Mouse (Mus musculus) limb, embryonic 15.5 days (tissue): Measurements from ENCODE around the gene Sin3b. TPM values are rescaled to one million over a fixed set of nuclear protein-coding genes. Genes with fewer than 3 reads are reported as not detected.
"Not testable (repeated sequence)": the region's sequence is repeated elsewhere in the genome, so short reads cannot be mapped to it uniquely, and the experiment has no call there.

Source experiments
- ATAC-seq: fragments of 200-750 bp; cut with Nextera tagmentation; 2 replicates; pipeline ENCODE4 v1.8.0; 2017; ENCODE audit warnings: low read depth, moderate TSS enrichment; ENCODE audit not compliant: insufficient number of reproducible peaks, low FRiP score, low TSS enrichment
- H3K27ac ChIP-seq: fragments of 300-500 bp; sonication (generic); 2 replicates; pipeline ENCODE4 v1.5.1; 2015; ENCODE audit warnings: moderate library complexity, mild to moderate bottlenecking, inconsistent platforms
- H3K27me3 ChIP-seq: fragments of 300-500 bp; sonication (generic); 2 replicates; pipeline ENCODE4 v1.6.1; 2015; ENCODE audit warnings: inconsistent platforms
- H3K36me3 ChIP-seq: fragments of 300-500 bp; sonication (generic); 2 replicates; pipeline ENCODE4 v1.6.1; 2015; ENCODE audit warnings: inconsistent platforms
- H3K4me1 ChIP-seq: fragments of 300-500 bp; sonication (generic); 2 replicates; pipeline ENCODE4 v1.6.1; 2015; ENCODE audit warnings: inconsistent platforms
- H3K4me2 ChIP-seq: fragments of 300-500 bp; sonication (generic); 2 replicates; pipeline ENCODE4 v1.6.1; 2015; ENCODE audit warnings: mild to moderate bottlenecking, inconsistent platforms
- H3K4me3 ChIP-seq: fragments of 300-500 bp; sonication (generic); 2 replicates; pipeline ENCODE4 v1.5.1; 2015; ENCODE audit warnings: mild to moderate bottlenecking, inconsistent platforms
- H3K9ac ChIP-seq: fragments of 300-500 bp; sonication (generic); 2 replicates; pipeline ENCODE4 v1.6.1; 2015; ENCODE audit warnings: inconsistent platforms
- H3K9me3 ChIP-seq: fragments of 300-500 bp; sonication (generic); 2 replicates; pipeline ENCODE4 v1.6.1; 2016; ENCODE audit warnings: inconsistent platforms
- WGBS: fragments of 180-500 bp; shearing (Covaris S2); methylation state at CpG from one replicate; pipeline ENCODE4 v1.1.7; 2015; 5-methylcytosine and 5-hydroxymethylcytosine counted together
- polyA plus RNA-seq: library from polyadenylated mRNA; unstranded; fragments of >200 nt; fragmentation: Nextera tagmentation; extraction: Ambion mirVana; gene quantifications from 2 replicates; pipeline ENCODE4 v1.2.1, GENCODE M21; 2015

Sin3b gene
- polyA plus RNA-seq: 153 and 167 TPM in 2 replicates

- H3K36me3 ChIP-seq: peaks cover 33% of the 10 kb centered on the region
- H3K9ac ChIP-seq: peak within 1 kb of the TSS; percentile 82
- peak within 1 kb of the TSS; percentile 76 for H3K4me3 ChIP-seq
- no peaks in the 10 kb centered on the region for H3K27me3 ChIP-seq
- H3K4me1 ChIP-seq: peaks cover 7% of the 10 kb centered on the region
- H3K9me3 ChIP-seq: no peaks in the 10 kb centered on the region
- H3K4me2 ChIP-seq: peak within 1 kb of the TSS; percentile 75
- peak; percentile 96 for ATAC-seq
- WGBS: 14% methylated on average over 53 of the region's 56 CpGs
- no peak within 1 kb of the TSS for H3K27ac ChIP-seq
Measured at GRCm38 (mm10) chr8:72722769-72723650, at the start of gene Sin3b. Gene Sin3b, plus strand, starts transcription at chr8:72723285.

- no peak overlapping the region for H3K4me2 ChIP-seq
- H3K27me3 ChIP-seq: no peaks in the 10 kb centered on the region
- H3K4me1 ChIP-seq: no peaks in the 10 kb centered on the region
- no peak for ATAC-seq
- H3K4me3 ChIP-seq: no peak overlapping the region
- no peak overlapping the region for H3K27ac ChIP-seq
- no peaks in the 10 kb centered on the region for H3K36me3 ChIP-seq
- no peaks in the 10 kb centered on the region for H3K9me3 ChIP-seq
- 70% methylated on average over 2 of the region's 2 CpGs for WGBS
- H3K9ac ChIP-seq: no peak overlapping the region
Measured at GRCm38 (mm10) chr8:72674184-72674583, 48.9 kb upstream of the Sin3b start.

- Histone ChIP-seq H3K4me2 (no peak overlapping the region), H3K9me3 (no peaks in the 10 kb centered on the region), H3K4me3 (no peak overlapping the region), H3K4me1 (no peaks in the 10 kb centered on the region), H3K9ac (no peak overlapping the region), H3K27me3 (no peaks in the 10 kb centered on the region), H3K27ac (no peak overlapping the region), H3K36me3 (no peaks in the 10 kb centered on the region)
- WGBS: 58% methylated on average over 4 of the region's 4 CpGs
- no peak for ATAC-seq
Measured at GRCm38 (mm10) chr8:72676436-72676835, 46.6 kb upstream of the Sin3b start.

- ATAC-seq, H3K27me3 ChIP-seq, H3K4me1 ChIP-seq, H3K9me3 ChIP-seq, H3K9ac ChIP-seq, H3K4me3 ChIP-seq, H3K36me3 ChIP-seq, H3K4me2 ChIP-seq, H3K27ac ChIP-seq: not testable (repeated sequence)
- 68% methylated on average over 2 of the region's 2 CpGs for WGBS
Measured at GRCm38 (mm10) chr8:72676844-72677243, 46.2 kb upstream of the Sin3b start.

GRCm38 (mm10) chr8:72677331-72677730 is 45.8 kb upstream of the Sin3b start:
- H3K9ac ChIP-seq: no peak overlapping the region
- WGBS: 61% methylated on average over 5 of the region's 5 CpGs

GRCm38 (mm10) chr8:72680133-72680532 is 43.0 kb upstream of the Sin3b start:
- 11% methylated on average over 3 of the region's 3 CpGs for WGBS
- no peak for ATAC-seq

More at GRCm38 (mm10) chr8:72677331-72677730, 45.8 kb upstream of the Sin3b start:
- no peaks in the 10 kb centered on the region for H3K4me1 ChIP-seq
- no peak for ATAC-seq
- no peak overlapping the region for H3K4me3 ChIP-seq
- H3K27me3 ChIP-seq: no peaks in the 10 kb centered on the region
- H3K27ac ChIP-seq: no peak overlapping the region
- no peaks in the 10 kb centered on the region for H3K36me3 ChIP-seq
- no peak overlapping the region for H3K4me2 ChIP-seq
- no peaks in the 10 kb centered on the region for H3K9me3 ChIP-seq

GRCm38 (mm10) chr8:72682051-72682687 is 40.9 kb upstream of the Sin3b start:
- Histone ChIP-seq H3K4me2 (no peak overlapping the region), H3K9ac (no peak overlapping the region), H3K27ac (no peak overlapping the region), H3K27me3 (no peaks in the 10 kb centered on the region), H3K4me1 (no peaks in the 10 kb centered on the region), H3K4me3 (no peak overlapping the region), H3K36me3 (no peaks in the 10 kb centered on the region), H3K9me3 (no peaks in the 10 kb centered on the region)
- ATAC-seq: no peak
- 65% methylated on average over 4 of the region's 4 CpGs for whole genome bisulfite sequencing

More at GRCm38 (mm10) chr8:72680133-72680532, 43.0 kb upstream of the Sin3b start:
- Histone ChIP-seq H3K9me3 (no peaks in the 10 kb centered on the region), H3K4me2 (no peak overlapping the region), H3K4me1 (no peaks in the 10 kb centered on the region), H3K9ac (no peak overlapping the region), H3K4me3 (no peak overlapping the region), H3K27me3 (no peaks in the 10 kb centered on the region), H3K36me3 (no peaks in the 10 kb centered on the region), H3K27ac (no peak overlapping the region)

GRCm38 (mm10) chr8:72683010-72683521 is 40.0 kb upstream of the Sin3b start:
- H3K4me2 ChIP-seq: no peak overlapping the region
- H3K9ac ChIP-seq: no peak overlapping the region
- WGBS: 43% methylated on average over 2 of the region's 2 CpGs
- H3K27ac ChIP-seq: no peak overlapping the region
- no peak overlapping the region for H3K4me3 ChIP-seq
- ATAC-seq: no peak; the same call in 1 of the 2 replicates
- no peaks in the 10 kb centered on the region for H3K36me3 ChIP-seq
- no peaks in the 10 kb centered on the region for H3K4me1 ChIP-seq
- no peaks in the 10 kb centered on the region for H3K27me3 ChIP-seq
- H3K9me3 ChIP-seq: no peaks in the 10 kb centered on the region

- not testable (repeated sequence) for H3K4me3 ChIP-seq, H3K9me3 ChIP-seq, H3K4me2 ChIP-seq, H3K27ac ChIP-seq, H3K27me3 ChIP-seq, ATAC-seq, H3K9ac ChIP-seq, H3K4me1 ChIP-seq, H3K36me3 ChIP-seq
- WGBS: 85% methylated on average over 5 of the region's 5 CpGs
Measured at GRCm38 (mm10) chr8:72683572-72684099, 39.4 kb upstream of the Sin3b start.

- Histone ChIP-seq H3K27ac (no peak overlapping the region), H3K4me1 (no peaks in the 10 kb centered on the region), H3K4me3 (no peak overlapping the region), H3K27me3 (no peaks in the 10 kb centered on the region), H3K36me3 (no peaks in the 10 kb centered on the region), H3K4me2 (no peak overlapping the region), H3K9me3 (no peaks in the 10 kb centered on the region), H3K9ac (no peak overlapping the region)
- WGBS: 92% methylated on average over 2 of the region's 2 CpGs
- ATAC-seq: no peak
Measured at GRCm38 (mm10) chr8:72698349-72698926, 24.6 kb upstream of the Sin3b start.

- Histone ChIP-seq H3K4me3 (no peak overlapping the region), H3K27me3 (no peaks in the 10 kb centered on the region), H3K9me3 (no peaks in the 10 kb centered on the region), H3K4me1 (no peaks in the 10 kb centered on the region), H3K27ac (no peak overlapping the region), H3K36me3 (no peaks in the 10 kb centered on the region), H3K4me2 (no peak overlapping the region), H3K9ac (no peak overlapping the region)
- no peak for ATAC-seq
- WGBS: 44% methylated on average over 6 of the region's 6 CpGs
Measured at GRCm38 (mm10) chr8:72712569-72712968, 10.5 kb upstream of the Sin3b start.
